Mouse (Mus musculus): ENCODE results near the gene Mark2.

DNA sequence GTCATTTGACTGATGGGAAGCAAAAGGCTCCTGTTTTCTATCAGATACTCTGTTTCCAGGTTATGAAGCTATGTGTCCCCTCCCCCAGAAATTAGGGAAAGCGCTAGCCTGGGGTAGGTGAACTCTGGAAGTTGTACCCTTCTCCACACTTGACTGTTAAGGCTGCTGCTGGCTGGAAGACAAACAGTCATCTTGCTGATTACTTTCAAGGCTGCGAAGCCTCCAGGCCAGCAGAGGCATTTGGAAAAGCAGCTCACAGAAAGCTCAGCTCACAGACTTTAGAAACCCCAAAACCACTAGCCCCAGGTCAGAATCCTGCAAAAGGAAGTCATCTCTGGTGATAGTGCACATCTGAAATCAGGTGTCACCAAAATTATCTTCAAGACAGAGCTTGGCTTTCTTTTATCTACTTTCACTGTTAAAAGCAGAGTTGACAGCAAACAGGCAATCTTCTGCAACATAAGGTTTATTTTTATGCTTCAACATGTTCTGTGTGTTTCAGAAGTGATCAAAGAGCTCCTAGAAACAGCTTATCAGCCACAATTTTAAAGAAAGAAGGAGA, 3.8 kb downstream of the Mark2 start:
- TF ChIP-seq POLR2A (IDR thresholded peaks at IDR 0.05; ENCODE audit: low read depth, low read length) (no peak), CTCF (IDR thresholded peaks at IDR 0.05; ENCODE audit: borderline replicate concordance, insufficient read depth, low read length) (no peak)

Measured in embryonic fibroblast, embryonic 13.5 days (primary cell).